Mouse (Mus musculus): ENCODE data around the gene Ranbp17. TPM values are rescaled to one million over a fixed set of nuclear protein-coding genes. Genes with fewer than 3 reads are reported as not detected.

Gene Ranbp17
- total RNA-seq, 2 experiments from 2014 or later, result 0.18 to 0.38 TPM

DNA sequence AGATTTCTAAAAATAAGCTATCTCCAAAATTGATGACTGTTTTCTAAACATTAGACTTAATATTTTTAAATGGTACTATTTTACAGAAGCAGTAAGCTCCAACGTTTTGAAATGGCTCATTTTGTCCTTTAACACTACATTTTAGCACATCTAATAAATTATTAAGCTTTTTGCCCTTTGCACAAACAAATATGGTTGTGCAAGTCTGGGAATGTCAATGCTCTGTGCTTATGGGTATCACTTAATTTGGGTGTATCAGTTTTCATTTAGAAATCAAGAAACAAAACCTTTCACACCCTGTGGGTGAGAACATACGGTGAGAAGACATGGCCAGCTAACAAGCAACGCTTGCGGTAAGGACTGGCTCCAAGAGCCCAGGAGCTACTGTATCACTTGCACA lies 108.9 kb downstream of the Ranbp17 start:
- DNase-seq (ENCODE audit: low spot score), result no peak

DNA sequence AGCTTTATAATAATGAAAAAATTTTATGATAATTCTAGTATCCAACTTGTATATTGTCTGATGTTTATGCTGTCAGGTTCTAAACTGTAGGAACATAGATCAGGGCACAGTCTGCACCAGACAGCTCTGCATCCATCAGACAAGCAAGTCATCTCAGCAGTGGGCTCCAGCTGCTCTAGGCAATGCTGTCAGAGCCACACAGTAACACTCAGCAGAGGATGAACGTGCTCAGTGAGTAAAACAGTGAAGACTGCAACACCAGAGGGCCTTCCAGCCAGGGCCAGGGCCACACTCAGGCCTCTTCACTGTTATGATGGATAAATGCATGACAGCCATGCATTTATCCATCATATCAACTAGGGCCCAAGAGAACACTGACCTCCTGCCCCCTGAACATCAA lies 114.2 kb downstream of the Ranbp17 start:
- no peak for DNase-seq (ENCODE audit: low spot score)

DNA sequence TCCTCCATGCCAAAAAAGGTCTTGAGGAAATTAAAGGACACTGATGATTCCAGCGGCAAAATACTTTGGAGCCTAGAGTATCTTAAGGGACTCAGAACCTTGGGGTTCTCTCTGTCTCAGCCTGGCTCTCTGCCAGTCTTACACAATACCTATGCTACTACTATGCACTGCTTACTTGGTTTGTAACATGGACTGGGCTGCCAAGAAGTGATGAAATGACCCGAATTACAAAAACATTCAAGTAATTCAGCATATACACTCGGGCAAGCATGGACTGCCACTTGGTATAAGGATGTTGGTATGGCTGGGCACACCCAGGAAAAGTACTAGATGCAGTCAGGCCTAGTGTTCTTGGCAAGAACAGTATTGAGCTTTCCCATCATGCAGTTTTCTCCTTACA lies 114.8 kb downstream of the Ranbp17 start:
- no peak for DNase-seq (ENCODE audit: low spot score)

DNA sequence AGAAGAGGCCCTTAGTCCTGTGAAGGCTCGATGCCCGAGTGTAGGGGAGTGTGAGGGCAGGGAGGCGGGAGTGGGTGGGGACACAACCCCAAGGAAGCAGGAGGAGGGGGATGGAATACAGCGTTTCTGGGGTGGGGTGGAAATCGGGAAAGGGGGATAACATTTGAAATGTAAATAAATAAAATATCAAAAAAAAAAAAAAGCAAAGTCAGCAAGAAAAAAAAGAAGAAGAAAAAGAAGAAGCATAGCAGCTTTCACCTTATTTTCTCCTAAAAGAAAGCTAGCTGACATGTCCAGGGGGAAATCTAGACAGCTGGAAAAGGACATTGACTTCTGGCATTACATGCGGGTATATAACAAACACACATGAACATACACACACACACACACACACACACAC lies 117.3 kb downstream of the Ranbp17 start:
- DNase-seq (ENCODE audit: low spot score), result no peak

DNA sequence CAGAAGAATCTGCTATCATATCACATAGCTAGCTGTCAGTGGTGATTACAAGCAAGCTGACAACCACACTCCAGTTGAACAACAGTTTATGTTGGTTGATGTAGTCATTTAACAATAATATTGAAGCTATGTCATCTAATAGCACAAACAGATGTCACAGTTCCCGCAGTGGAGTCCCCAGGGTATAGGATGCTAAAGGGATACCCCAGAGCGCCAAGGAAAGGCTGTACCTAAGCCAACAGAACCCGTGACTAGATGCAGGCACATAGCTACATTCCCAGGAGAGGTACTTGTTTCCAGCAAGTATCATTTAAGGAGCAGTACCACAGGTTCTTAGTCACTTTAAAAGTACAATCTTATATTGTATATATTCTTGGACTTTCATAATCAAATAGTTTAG lies 119.5 kb downstream of the Ranbp17 start:
- DNase-seq (ENCODE audit: low spot score), result no peak

DNA sequence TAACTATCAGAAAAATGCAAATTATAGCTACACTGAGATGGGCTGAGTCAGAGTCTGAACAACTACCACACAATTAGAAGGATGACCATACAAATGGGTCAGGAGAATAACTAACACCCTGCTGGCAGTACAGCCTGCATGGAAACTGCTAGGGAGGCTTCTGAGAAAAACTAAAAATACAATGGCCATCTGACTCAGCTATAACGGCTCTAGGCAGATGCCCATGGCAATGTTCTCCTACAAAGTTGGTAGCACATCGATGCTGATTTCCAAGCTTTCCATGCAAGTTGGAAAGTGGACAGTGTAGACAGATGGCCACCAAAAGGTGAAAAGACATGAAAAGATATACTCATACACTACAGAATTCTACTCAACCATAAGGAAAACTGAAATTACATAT lies 124.9 kb downstream of the Ranbp17 start:
- no peak for DNase-seq (ENCODE audit: low spot score)

DNA sequence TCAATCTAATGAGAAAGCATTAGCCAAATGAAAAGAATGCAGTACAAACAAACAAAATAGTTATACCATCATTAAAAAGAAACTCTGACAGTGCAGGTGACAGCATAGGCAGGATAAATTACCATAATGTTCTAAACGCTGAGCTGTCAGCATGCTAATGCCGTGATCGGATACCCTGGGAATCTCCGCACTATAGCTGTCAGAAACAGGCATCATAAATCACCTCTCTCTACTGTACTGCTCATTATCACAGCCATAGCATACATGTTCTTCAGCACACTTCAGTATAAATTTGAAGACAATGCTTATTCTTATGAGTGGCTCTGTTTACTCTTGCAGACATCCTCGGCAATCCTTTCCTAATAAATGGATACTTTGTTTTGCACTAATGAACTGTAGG lies 151.7 kb downstream of the Ranbp17 start:
- DNase-seq (ENCODE audit: low spot score), result no peak

DNA sequence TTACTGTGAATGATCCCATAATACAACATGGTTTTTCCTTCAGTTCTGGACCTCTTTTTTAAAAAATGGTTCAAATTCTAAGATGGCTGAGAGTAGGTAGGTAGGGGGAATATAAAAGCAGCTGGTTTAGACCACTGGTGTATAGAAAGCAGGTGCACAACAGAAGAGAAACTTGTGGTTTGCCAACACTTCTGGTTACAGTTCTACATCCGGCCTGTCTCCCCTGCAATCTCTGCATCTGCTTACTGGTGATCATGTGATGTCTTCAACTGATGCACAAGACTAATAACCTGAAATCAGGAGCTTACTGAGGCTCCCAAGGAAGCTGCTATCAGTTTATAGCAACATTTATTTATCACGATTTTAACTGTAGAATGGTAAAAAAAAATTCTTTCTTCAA lies 164.3 kb downstream of the Ranbp17 start:
- DNase-seq (ENCODE audit: low spot score), result no peak

DNA sequence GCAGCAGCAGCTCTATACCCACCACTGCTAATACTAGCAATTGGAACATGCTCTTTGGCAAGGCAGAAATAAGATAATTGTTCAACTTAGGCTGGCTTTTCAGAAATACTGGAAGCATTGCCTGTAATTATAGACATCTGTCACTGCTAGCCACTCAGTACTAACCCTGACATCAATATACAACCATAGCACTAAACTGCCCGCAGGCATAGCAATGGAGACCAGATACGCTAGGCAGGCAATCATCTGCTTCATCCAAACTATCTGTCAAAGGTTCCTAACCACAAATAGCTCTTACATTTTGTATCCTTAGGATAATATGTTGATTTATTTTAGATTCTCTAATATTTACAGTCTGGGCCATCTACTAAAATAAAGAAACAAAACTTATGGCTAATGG lies 171.5 kb downstream of the Ranbp17 start:
- no peak for DNase-seq (ENCODE audit: low spot score)

DNA sequence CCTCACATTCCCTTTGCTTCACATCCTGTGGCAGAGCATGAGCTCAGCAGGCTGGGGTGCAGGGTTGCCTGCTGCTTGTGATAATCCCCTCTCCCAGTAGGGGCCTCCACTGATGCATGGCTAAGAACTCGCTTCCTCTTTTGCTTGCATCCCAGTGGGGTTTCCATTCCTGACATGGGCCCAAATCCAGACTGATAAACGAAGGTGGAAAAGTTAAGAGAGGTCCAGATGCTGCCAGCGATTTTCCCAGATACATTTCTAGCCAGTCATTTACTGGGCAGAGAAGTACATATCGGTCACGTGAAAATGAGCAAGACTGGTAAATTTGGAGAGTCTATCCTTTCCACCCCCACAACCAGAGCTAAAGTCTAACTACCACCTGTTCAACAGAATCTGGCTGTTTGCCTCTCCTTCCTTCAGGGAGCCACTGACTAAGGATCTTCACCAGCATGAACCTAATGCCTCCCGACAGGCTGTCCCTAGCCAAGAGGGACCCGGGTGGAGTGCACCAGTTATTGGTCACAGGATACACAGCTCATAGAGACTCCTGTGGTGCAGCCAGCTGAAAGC lies 176.9 kb downstream of the Ranbp17 start:
- no peak for DNase-seq (ENCODE audit: low spot score)

DNA sequence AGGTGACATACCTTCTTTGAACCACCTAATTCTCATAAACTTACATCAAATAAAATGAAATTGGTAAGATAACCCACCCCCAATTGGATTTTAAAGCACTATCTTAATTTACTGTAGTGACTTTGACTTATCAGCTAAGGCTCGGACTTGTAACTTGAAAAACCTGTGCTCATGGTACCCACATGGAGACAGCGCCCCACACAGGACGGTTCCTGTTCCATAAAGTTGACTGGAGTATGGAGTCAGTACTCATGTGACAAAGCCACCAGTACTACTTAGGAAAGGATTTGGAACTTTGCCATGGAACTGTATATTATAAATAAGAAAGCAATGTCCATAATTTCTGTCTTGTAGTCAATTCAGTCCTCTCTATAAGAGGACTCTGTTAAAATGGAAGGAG lies 177.9 kb downstream of the Ranbp17 start:
- no peak for DNase-seq (ENCODE audit: low spot score)

DNA sequence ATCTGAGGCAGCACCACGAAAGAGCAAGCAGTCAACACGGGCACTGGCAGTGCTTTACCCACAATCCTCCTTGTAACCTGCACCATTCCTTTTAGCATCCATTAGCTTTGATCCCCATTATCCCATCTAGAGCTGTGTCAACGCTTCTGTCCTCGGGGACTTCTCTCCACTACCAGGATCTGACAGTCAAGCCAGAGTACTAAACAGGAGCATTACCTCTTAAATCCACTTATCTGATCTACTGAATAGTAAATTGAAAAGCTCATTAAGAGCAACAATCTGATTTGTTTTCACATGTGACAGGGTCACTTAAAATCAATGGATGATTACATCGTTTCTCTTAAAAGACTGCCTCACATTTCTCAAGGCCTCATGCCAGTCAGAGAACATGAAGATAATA lies 181.4 kb downstream of the Ranbp17 start:
- no peak for DNase-seq (ENCODE audit: low spot score)

DNA sequence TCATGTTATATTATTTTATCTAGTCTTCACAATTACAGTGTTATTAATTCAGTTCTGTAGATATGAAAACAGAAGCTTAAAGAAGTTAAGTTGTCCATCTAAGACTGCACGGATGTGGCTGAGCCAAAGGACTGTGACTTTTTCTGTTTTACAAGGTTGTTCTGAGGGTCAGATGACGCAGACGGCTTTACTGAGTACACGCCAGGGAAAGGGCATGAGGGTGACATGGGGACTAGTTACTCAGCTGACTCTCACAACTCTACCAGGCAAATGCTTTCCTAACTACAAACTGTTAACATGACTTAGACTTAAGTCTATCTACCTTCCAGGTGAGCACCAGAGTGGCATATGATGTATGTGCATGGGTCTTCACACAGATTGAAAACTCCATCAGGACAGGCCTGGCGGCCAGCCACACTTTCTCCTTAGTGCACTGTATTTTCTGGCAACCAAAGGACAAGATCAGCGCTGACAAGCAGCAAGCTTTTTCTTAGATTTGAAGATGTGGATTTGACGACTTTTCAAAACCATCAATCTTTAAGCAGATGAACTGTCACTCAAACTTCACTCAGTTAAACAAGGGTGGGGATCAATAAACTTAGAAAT lies 194.4 kb downstream of the Ranbp17 start:
- DNase-seq (ENCODE audit: low spot score), result no peak

DNA sequence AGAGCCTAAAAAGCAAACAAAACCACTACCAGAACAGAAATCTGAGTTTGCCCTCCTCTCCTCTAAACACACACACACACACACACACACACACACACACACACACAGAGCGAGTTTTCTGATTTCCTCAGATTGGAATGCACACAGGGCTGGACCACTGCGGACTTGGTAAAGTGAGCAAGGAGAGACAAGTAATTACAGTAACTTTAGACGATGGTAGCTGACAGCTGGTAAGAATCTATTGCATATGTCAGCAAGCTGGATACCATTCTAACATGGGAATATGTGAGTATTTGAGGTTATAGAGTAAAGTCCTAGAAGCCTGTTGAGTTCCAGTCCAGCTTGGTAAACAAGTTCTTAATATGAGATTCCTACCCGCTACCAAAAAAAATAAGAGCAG lies 204.0 kb downstream of the Ranbp17 start:
- DNase-seq (ENCODE audit: low spot score), result no peak

DNA sequence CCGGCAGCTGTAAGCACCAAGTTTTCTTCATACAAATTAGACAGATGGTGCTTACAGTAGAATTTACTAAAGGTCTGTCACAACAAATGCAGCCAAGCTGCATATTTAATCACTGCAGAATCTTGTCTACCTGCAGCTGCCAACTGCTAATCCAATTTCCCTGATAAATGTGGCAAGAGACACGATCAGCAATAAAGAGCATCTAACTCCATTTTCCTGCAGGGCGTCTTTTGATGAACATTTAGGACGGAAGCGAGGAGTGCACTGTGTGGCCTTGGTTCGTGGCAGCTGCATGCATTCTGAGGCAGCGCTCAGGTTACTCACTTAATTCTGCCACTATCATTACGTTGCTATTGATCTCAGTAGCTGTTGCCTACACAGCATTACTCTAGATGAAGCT lies 212.7 kb downstream of the Ranbp17 start:
- DNase-seq (ENCODE audit: low spot score), result no peak

DNA sequence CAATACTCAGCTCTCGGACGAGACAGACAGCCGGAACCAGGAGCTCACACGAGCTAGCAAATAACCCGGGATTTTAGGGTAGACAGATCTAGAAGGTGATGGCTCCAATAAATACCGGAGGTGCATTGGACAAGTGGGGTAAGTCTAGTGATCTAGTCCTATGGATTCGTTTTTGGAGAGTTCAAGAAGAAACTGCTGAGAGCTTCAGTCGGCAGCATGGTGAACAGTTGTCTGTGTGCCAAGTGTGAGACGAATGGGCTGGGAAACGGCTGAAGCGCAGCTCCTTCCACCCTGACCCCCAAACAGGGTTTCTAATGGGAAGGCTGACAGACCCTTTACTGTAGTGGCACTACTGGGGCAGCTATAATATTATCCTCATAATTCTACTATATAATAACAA lies 214.2 kb downstream of the Ranbp17 start:
- no peak for DNase-seq (ENCODE audit: low spot score)

DNA sequence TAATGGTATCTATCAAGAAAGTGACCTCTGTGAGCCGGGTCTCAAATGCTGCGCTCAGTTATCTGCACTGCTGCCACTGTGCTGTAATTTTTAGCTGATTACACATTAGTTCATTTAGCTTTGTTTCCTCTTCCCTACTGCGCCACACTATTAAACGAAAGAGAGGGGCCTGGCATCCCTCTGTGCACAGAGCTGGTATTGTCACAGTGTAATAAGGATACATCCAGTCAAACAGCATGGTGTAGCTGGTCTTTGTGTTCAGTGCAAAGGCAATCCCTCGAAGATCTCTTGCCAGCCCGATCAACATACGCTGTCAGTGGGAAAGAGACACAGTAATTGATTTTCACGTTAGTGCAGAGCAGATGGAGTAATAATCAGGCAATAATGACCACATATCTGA lies 216.4 kb downstream of the Ranbp17 start:
- DNase-seq (ENCODE audit: low spot score), result no peak

DNA sequence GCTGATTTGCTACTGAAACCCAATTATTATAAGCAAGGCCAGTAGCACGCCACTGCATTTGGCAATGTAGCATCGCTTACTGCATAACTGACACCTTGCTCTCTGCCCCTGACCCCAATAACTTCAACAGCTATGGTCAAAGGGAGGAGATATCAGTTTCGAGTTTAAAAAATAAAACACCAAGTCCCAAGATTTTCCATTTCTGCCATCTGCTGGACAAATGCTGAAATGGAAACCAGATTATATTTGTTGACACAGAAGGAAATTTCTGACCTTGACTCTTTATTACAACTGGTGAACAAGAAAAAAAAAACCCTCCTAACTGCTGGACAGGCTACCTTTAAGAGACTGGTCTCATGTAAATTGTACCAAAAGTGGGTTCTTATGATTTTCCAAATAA lies 218.1 kb downstream of the Ranbp17 start:
- no peak for DNase-seq (ENCODE audit: low spot score)

DNA sequence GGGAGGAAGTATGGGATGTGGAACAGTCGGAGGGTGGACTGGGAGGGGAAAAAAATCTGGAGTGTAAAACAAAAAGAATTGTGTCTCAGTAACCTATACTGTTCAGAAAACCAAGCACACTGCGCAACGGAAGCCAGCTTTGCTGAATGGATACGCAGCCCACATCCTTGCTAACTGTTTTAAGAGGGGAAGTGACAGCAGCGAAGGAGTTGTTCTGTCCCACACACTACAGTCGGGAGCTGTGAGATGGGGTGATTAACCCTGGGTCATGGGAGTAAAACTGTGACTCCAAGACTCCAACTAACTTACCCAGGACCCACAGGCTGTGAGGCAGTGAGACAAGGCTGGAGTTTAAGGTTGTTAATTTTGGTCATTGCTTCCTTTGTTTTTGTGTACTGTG lies 219.5 kb downstream of the Ranbp17 start:
- DNase-seq (ENCODE audit: low spot score), result no peak

DNA sequence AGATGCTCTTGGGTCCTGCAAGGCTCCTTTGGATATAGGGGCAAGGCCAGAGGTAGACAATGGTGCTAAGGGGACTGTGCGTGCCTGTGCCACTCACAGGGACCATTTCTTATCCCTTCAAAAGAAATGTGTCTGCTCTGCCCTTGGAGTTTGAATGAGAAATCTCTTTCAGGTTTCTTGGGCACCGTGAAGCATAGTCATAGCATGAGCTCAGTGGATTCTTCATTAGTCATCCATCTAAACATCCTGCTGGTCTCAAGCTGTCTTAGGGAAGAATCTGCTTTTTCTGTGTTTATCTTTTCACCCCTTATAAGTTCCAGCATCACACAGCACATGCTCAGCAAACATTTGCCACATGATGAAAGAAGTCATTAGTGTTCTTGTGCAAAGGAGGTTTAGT lies 235.0 kb downstream of the Ranbp17 start:
- no peak for DNase-seq (ENCODE audit: low spot score)

DNA sequence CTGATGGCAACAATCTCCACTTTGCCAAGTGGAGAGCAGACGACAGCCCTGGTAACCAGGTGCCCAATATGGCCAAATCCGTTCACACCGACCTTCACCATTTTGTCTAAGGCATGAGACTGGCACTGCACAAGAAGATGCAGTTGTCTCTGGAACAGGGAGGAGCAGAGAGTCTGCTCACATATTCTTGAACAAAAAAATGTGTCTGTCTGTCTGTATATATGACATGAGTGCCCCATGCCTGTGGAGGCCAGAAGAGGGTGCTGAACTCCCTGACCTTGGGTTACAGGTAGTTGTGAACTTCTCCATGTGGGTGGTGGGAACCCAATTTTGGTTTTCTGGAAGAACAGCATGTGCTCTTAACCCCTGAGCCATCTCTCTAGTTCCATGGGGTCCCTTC lies 236.9 kb downstream of the Ranbp17 start, which contains the start of gene Gm12117:
TSS of gene Gm12117 (minus strand) at position 101 of the 400 bp plus-strand sequence.
- DNase-seq (ENCODE audit: low spot score), result no peak

DNA sequence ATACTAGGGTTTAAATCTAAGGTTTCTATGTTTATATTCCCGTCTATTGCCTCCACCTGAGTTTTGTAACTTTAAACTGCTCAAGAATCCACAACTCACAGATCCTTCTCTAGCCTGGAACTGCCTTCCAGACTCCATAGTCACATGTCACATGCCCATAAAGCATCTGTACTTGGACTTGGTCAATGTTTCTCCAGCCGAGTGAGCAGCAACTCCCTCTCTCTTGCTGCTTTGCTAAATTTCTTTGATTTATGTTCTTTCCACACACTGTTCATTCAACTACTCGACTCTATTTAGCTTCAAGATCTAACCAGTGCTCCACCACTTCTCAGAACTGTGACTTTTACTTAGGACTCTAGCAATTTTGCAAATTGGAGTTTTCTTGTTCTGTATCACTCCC lies 238.7 kb downstream of the Ranbp17 start:
- DNase-seq (ENCODE audit: low spot score), result no peak

DNA sequence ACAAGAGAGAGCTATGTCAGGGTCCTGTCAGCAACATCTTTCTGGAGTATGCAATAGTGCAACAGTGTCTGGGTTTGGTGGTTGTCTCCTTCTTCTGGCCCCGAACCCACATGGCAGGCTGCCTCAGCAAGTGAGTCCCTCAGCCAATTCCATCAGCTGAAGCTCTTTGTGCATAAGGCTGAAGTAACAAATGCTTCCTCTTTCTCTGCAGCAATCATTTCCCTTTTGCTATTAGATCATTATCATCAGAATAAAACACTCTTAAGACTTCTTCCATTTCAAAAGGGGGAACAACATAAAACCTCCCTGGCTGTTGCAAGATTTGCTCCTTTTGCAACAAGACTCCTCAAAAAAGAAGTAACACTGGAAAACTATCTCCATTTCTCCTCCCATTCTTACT lies 239.3 kb downstream of the Ranbp17 start:
- no peak for DNase-seq (ENCODE audit: low spot score)

DNA sequence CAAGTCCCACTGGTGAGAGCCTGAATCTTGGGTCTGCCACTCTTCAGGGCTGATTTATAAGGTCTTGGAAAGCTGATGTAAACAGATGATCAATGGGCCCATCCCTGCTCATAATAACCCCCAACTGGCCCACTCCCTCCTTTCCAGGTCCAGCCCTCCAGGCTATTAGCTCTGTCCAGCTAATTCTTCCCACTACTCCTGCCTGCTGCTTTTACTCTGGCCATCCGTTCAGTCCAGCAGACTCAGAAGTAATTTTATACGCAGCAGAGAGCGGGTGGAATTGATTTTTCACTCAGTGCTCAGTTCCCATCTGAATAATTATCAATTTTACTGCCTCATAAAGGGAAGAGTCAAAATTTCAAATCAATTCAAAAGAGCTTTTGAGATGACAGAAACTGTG lies 273.3 kb downstream of the Ranbp17 start:
- no peak for DNase-seq (ENCODE audit: low spot score)
